Mouse (Mus musculus) adrenal gland, adult 18-20 months (tissue): Measurements from ENCODE around the gene Rgs3. TPM values are rescaled to one million over a fixed set of nuclear protein-coding genes. Genes with fewer than 3 reads are reported as not detected.
A peak's percentile ranks its signal among the peaks of the same experiment; 100 is the strongest.

Source experiments
- DNase-seq, 2 experiments: peaks; one replicate each; pipeline ENCODE4 v3.0.0; 2021 to 2022; ENCODE audit warnings: low spot score in 2 of 2
- total RNA-seq, 2 experiments: library from RNA; stranded (reverse); gene quantifications; 1 replicate in 1 of 2; 2 replicates in 1 of 2; pipeline ENCODE4 v1.2.3; 2021

Gene Rgs3
- total RNA-seq, 2 experiments from 2014 or later: 23.2 to 24.3 TPM

GRCm38 (mm10) chr4:62603607-62604006 lies 44.0 kb downstream of the Rgs3 start:
- DNase-seq: no peak

GRCm38 (mm10) chr4:62604094-62604493 lies 44.4 kb downstream of the Rgs3 start:
- no peak for DNase-seq

GRCm38 (mm10) chr4:62605856-62606541 lies 46.4 kb downstream of the Rgs3 start:
- no peak for DNase-seq

DNA sequence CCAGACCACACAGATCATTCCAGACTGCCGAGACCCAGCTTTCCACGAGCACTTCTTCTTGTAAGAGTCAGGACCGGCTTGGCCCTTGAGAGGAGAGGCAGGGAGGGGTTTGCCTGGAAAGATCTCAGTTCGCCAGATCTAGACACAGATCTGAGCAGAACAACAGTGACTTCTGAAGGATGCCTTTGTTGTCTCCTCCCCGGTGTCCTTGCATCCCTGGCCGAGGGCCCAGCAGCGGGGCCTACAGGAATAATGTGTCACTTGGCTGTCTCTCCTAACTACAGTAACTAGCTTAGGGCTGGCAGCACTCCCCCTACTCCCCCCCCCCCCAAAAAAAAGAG lies 46.9 kb downstream of the Rgs3 start:
- DNase-seq: peak in 1 of 2 experiments; percentile 52

GRCm38 (mm10) chr4:62606905-62607304 lies 47.3 kb downstream of the Rgs3 start:
- DNase-seq: no peak

DNA sequence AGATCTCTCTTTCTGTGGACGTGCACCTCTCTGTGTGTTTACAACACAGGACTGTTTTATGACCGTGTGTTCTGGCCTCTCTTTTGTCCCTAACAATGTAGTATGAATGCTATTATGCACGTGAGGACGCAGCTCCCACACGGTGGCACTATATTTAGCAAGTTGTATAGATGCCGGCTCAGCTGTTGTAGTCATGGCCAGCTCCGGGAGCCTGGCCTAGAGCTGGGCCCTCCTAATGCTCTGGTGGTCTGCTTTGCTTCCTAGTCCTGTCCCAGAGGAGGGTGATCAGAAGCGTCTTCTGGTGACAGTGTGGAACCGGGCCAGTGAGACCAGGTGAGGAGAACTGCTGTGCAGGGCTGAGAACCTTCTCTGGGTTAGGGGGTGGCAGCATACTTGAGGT lies 47.7 kb downstream of the Rgs3 start:
- DNase-seq: no peak

DNA sequence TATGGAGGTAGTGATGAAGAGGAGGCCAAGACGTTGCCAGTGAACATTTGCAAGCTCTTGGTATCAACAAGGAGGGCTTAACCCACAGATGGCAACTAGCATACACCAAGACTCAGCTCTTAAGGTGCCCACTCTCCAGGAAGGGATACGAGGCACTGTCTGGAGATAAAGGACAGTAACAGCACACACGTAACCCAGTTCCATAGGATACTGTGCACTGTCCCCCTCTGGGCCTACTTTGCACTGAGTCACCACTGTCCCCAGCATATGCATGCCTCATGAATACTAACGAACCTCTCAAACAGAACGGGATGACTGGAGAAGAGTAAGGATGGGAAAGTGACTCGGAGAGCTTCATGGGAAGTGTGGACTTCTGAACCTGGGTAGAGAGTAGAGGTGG lies 48.2 kb downstream of the Rgs3 start:
- DNase-seq: no peak

DNA sequence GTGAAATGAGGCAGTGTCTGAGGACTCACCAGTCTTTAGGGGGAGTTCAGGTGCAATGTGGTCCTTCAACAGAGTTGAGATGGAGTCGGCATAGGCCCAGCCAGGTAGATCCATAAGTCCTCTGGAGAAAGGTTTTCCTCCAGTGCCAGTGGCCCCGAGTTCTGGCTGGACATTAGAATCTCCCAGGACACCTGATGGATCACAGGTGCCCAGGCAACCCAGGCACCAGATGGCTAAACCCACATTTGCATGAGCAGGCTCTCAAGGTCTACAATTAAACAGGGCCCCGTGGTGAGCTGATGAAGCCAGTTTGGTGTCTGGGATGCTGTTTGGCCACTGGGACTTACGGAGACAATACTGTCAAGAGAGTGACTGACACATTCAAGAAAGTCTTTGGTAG lies 49.7 kb downstream of the Rgs3 start:
- no peak for DNase-seq

DNA sequence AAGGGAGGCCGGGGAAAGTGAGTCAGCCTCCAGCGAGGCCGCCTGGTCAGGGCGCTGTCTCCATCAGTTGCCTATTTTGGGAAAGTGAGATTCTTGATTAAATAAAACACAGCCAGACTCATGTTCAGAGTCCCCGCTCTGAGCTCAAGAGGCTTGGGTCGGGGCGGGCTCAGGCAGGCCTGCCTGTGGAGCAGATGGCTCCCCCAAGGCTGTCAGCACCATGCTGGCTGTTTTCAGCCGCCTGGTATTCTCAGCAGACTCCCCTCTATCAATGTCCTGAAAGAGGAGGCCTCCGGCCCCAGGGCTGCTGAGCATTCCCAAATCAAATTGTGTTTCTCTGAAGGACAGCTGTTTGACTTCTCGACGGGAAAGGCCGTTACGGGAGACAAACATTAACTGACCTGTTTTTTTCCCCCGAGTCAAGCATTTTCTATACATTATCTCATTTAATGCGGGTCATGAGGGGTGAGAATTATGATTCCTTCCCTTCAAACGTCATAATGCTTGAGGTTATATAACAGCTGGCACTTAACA lies 50.6 kb downstream of the Rgs3 start:
- DNase-seq: no peak

GRCm38 (mm10) chr4:62612601-62613501 lies 53.2 kb downstream of the Rgs3 start:
- DNase-seq: peak in 1 of 2 experiments; percentile 58

DNA sequence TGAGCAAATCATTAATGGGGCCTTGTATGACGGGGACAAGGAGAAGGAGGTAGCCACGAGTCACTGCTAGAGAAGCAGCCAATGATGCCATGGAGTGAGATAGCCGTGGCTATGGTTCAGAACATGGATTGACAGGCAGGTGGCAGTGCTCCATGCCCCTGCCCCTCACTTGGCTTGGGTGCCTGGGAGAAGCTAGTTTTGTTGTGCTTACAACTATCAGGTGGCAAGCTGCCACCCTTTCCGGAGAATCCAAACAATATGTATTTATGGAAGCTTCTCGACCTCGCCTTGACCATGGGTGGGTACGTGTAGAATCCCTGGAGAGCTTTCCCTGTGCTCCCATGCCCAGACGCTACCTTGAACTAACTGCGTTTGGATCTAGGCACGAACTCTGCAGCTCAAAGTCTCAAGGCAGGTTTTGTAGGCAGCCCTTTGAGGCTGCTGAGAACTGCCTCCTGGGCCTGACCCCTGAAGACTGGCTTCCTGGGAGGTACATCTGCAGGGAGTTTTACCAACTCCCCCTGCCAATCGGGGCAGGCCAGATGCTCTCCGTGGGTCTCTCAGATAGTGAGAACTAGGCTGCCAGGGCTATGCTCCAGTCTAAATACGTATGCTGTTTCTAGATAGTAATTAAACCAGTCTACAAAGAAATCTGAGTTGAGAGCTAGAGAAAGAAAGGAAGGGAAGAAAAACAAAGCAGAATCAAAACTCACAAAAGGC lies 54.2 kb downstream of the Rgs3 start:
- no peak for DNase-seq

GRCm38 (mm10) chr4:62617856-62618440 lies 58.3 kb downstream of the Rgs3 start:
- no peak for DNase-seq

- DNase-seq: no peak
Measured at GRCm38 (mm10) chr4:62619232-62619964, 59.8 kb downstream of the Rgs3 start.

DNA sequence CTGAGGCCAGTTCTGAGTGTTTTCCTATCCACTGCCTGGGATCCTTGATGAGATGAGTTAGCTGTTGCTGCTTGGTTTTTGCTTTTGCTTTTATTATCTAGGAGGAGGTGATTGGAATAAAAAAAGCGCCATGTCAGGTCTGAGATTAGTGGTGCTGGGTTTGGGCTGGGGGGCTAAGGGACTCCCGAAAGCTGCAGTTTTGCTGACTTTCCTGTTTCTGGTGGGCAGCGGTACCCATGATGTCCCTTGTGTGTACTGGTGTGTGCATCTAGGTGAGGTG lies 60.3 kb downstream of the Rgs3 start:
- DNase-seq: no peak

DNA sequence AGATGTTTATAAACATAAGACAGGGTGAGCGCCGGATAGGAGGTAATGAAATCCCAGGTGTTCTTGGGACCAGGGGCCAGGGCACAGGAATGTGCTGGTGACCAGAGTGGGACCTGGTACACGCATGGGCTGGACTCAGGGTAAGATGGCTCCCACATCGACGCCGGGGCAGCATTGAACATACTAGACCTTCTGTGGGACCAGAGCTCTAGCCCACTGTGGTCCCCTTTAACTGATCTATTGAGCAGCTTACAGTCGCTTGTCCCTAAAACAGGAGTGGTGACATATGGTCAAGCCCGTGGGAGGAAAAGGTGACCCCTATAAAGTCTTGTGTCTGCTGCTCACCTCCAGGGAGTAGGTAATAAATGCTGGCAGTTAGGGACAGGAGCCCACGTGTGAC lies 61.5 kb downstream of the Rgs3 start:
- no peak for DNase-seq

GRCm38 (mm10) chr4:62621880-62622675 lies 62.4 kb downstream of the Rgs3 start:
- DNase-seq: no peak

DNA sequence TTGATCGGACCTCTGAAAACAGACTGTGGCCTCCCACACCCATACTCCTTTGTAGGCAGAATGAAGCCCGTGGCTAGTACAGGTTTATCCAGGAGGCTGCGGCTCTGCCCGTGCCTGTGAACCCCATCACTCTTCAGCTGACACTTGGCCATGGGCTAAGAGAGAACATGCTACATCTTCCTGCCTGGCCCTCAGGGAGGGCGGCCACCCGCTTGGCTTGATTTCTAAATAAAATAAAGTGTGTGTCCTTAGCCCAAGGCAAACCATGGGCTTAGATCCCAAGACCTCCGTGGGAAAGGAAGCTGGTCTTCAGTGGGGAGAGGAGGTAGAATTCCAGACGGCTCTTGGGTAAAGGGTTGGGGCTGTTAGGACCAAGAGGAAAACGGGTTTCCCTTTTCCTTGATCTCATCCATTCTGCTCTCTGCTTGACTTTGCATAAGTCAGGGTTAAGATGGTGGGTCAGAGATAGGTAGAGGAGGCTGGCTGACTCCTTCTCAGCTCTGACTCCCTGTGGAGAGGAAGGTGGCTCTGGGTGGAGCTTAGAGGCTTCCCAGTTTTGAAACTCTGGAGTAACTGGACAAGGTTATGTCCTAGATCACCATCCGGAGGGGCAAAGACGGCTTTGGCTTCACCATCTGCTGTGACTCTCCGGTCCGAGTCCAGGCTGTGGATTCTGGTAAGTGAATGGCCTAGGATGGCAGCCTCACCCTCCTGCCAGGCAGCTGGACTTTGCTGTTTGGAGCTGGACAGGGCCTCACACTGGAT lies 63.8 kb downstream of the Rgs3 start:
- DNase-seq: no peak

- DNase-seq: no peak
Measured at GRCm38 (mm10) chr4:62624679-62625450, 65.2 kb downstream of the Rgs3 start.
